Comparison of ENCODE assay signal across 34 mouse cellular contexts in the genomic region with DNA sequence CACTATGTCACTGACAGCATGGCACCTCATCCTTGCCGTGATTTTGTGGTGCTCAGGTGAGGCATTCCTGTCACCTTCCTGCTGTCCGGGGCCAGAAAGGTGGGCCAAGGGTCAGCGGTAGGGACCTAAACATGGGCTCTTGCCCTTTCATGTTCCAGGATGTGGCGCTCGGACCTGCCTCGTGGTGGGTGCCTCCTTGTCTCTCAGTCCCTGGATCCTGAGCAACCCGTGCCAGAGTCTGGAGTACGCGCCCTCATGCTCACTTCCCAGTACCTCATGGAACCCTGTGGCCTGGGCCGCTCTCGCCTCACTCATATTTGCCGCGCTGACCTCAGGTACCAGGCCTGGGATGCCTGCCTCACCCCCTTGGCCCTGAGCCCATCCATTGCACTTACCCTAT.
"Had no signal": no experiment of that assay in that cellular context is flagged by ENCODE, and none has a peak within 500 bp of the region (broad histone marks: within the 10 kb centered on the region; RNA-seq: fewer than 3 reads in every experiment).

No protein-coding gene starts in this region.

- ATAC-seq: hindbrain, embryonic 16.5 days; hindbrain, postnatal 0 days; inflammation-experienced regulatory T-cells, adult 6 months; intestine, embryonic 15.5 days; intestine, embryonic 16.5 days; intestine, postnatal 0 days had no signal

- H3K27me3 ChIP-seq: heart, embryonic 13.5 days; heart, embryonic 15.5 days; hindbrain, embryonic 13.5 days; hindbrain, embryonic 15.5 days; intestine, embryonic 15.5 days had no signal

- H3K27ac ChIP-seq: heart, embryonic 13.5 days; heart, embryonic 15.5 days; hindbrain, embryonic 10.5 days; hindbrain, embryonic 12.5 days; hindbrain, embryonic 13.5 days; hindbrain, embryonic 14.5 days; hindbrain, embryonic 15.5 days; hindbrain, postnatal 0 days; intestine, embryonic 15.5 days; kidney, embryonic 15.5 days; kidney, postnatal 0 days; layer of hippocampus, adult 2 months; left cerebral cortex, adult 2 months had no signal

- H3K36me3 ChIP-seq: hindbrain, embryonic 10.5 days; hindbrain, embryonic 12.5 days; hindbrain, embryonic 13.5 days; hindbrain, embryonic 15.5 days; intestine, embryonic 15.5 days had no signal

- H3K4me3 ChIP-seq: heart, embryonic 12.5 days; heart, embryonic 13.5 days; heart, embryonic 15.5 days; hindbrain, embryonic 10.5 days; hindbrain, embryonic 12.5 days; hindbrain, embryonic 13.5 days; hindbrain, embryonic 15.5 days; intestine, embryonic 15.5 days; kidney, embryonic 15.5 days; layer of hippocampus, adult 2 months; left cerebral cortex, adult 2 months had no signal

- H3K4me1 ChIP-seq: heart, embryonic 12.5 days; heart, embryonic 13.5 days; heart, embryonic 15.5 days; hindbrain, embryonic 10.5 days; hindbrain, embryonic 12.5 days; hindbrain, embryonic 13.5 days; hindbrain, embryonic 15.5 days; intestine, embryonic 15.5 days; kidney, embryonic 15.5 days had no signal

- H3K9me3 ChIP-seq: heart, embryonic 12.5 days; heart, embryonic 13.5 days; heart, embryonic 15.5 days; hindbrain, embryonic 10.5 days; hindbrain, embryonic 12.5 days; hindbrain, embryonic 13.5 days; hindbrain, embryonic 15.5 days; intestine, embryonic 15.5 days; kidney, embryonic 15.5 days had no signal

- H3K4me2 ChIP-seq: heart, embryonic 11.5 days; heart, embryonic 12.5 days; heart, embryonic 13.5 days; heart, embryonic 15.5 days; hindbrain, embryonic 12.5 days; hindbrain, embryonic 13.5 days; hindbrain, embryonic 14.5 days; hindbrain, embryonic 15.5 days; intestine, embryonic 15.5 days; kidney, embryonic 15.5 days had no signal

- H3K9ac ChIP-seq: heart, embryonic 12.5 days; heart, embryonic 13.5 days; heart, embryonic 15.5 days; hindbrain, embryonic 12.5 days; hindbrain, embryonic 13.5 days; hindbrain, embryonic 14.5 days; hindbrain, embryonic 15.5 days; intestine, embryonic 15.5 days; kidney, embryonic 15.5 days had no signal

- DNase-seq: heart, postnatal 14 days; heart, postnatal 36 days; heart, postnatal 4 days; kidney, adult 11 months; kidney, adult 18-20 months; kidney, adult 2 months; kidney, adult 8-10 months; kidney, adult 9 months; kidney, postnatal 10 days; kidney, postnatal 14 days; kidney, postnatal 25 days; kidney, postnatal 36 days; kidney, postnatal 4 days; layer of hippocampus, adult 9-11 months; layer of hippocampus, postnatal 36 days had no signal
